ENCODE assay signal across 28 mouse cellular contexts in genomic region chr10:96101035-96101434, GRCm38 (mm10). TPM values are rescaled to one million over a fixed set of nuclear protein-coding genes. Genes with fewer than 3 reads are reported as not detected.
DNase-seq lines count a peak whose midpoint lies in the region; TF ChIP-seq lines count a peak whose summit lies in the region.
"Had no signal": no experiment of that assay in that cellular context is flagged by ENCODE, and none has a peak within 500 bp of the region (broad histone marks: within the 10 kb centered on the region; RNA-seq: fewer than 3 reads in every experiment).

No protein-coding gene starts in this region.

- H3K79me3 ChIP-seq in C2C12 (ENCODE audit: low read depth): no peaks in the 10 kb centered on the region

- peak; percentile 66 for DNase-seq in NIH3T3 (ENCODE audit: low read depth)
- no peak for DNase-seq in heart, embryonic 10.5 days (ENCODE audit: low spot score)
- DNase-seq in layer of hippocampus, postnatal 25 days (ENCODE audit: extremely low spot score in 1 of 2, low spot score in 1 of 2): no peak
- DNase-seq in testis, postnatal 14 days (ENCODE audit: low spot score): no peak
- DNase-seq: adrenal gland, adult 2 months; adrenal gland, postnatal 10 days; adrenal gland, postnatal 25 days; B cell, adult 2 months; cerebellum, adult 11 months; cerebellum, adult 18-20 months; cerebellum, adult 8-10 months; cerebellum, adult 9-11 months; cerebellum, postnatal 14 days; cerebellum, postnatal 36 days; embryo, embryonic 11 days; forebrain, postnatal 0 days had no signal

- H3ac ChIP-seq in C2C12 (ENCODE audit: control insufficient read depth, insufficient read length, low read depth) (no peak overlapping the region), myocyte (ENCODE audit: control insufficient read depth, insufficient read length) (no peak overlapping the region)

- H3K27me3 ChIP-seq in C2C12 (ENCODE audit: control insufficient read depth, insufficient read depth, insufficient read length): no peaks in the 10 kb centered on the region
- H3K27me3 ChIP-seq in myocyte (ENCODE audit: control insufficient read depth, insufficient read depth, insufficient read length): no peaks in the 10 kb centered on the region
- no peaks in the 10 kb centered on the region for H3K27me3 ChIP-seq in heart, embryonic 10.5 days (ENCODE audit: insufficient read depth, poor library complexity, severe bottlenecking)
- H3K27me3 ChIP-seq: embryonic facial prominence, embryonic 13.5 days; embryonic facial prominence, embryonic 15.5 days; forebrain, embryonic 13.5 days; forebrain, embryonic 15.5 days had no signal

- H3K4me3 ChIP-seq in C2C12 (ENCODE audit: insufficient read depth, poor library complexity, severe bottlenecking): no peak overlapping the region
- no peak overlapping the region for H3K4me3 ChIP-seq in myocyte
- H3K4me3 ChIP-seq in heart, embryonic 10.5 days: no peak overlapping the region
- H3K4me3 ChIP-seq: embryonic facial prominence, embryonic 13.5 days; embryonic facial prominence, embryonic 15.5 days; forebrain, embryonic 13.5 days; forebrain, embryonic 15.5 days had no signal

- 84% methylated on average over 4 of the region's 4 CpGs for WGBS in heart, embryonic 10.5 days

- H3K36me3 ChIP-seq in C2C12 (ENCODE audit: control insufficient read depth, insufficient read depth) (no peaks in the 10 kb centered on the region), myocyte (ENCODE audit: control insufficient read depth, insufficient read depth) (no peaks in the 10 kb centered on the region)
- no peaks in the 10 kb centered on the region for H3K36me3 ChIP-seq in heart, embryonic 10.5 days
- H3K36me3 ChIP-seq: embryonic facial prominence, embryonic 13.5 days; embryonic facial prominence, embryonic 15.5 days; forebrain, embryonic 15.5 days had no signal

- H3K4me2 ChIP-seq in myocyte (ENCODE audit: low read depth): no peak overlapping the region
- H3K4me2 ChIP-seq: embryonic facial prominence, embryonic 13.5 days; embryonic facial prominence, embryonic 15.5 days; forebrain, embryonic 13.5 days; forebrain, embryonic 15.5 days had no signal

- no peaks in the 10 kb centered on the region for H3K4me1 ChIP-seq in heart, embryonic 10.5 days
- H3K4me1 ChIP-seq: embryonic facial prominence, embryonic 13.5 days; embryonic facial prominence, embryonic 15.5 days; forebrain, embryonic 13.5 days; forebrain, embryonic 15.5 days had no signal

- TF ChIP-seq CTCF in C2C12 (IDR thresholded peaks at IDR 0.05; ENCODE audit: control insufficient read depth, insufficient read depth, insufficient read length): no peak

- TF ChIP-seq POLR2A in myocyte (IDR thresholded peaks at IDR 0.05; ENCODE audit: insufficient read length, low read depth): no peak

- no peak overlapping the region for H3K27ac ChIP-seq in heart, embryonic 10.5 days
- H3K27ac ChIP-seq: embryonic facial prominence, embryonic 13.5 days; embryonic facial prominence, embryonic 15.5 days; forebrain, embryonic 13.5 days; forebrain, embryonic 15.5 days had no signal

- no peaks in the 10 kb centered on the region for H3K79me2 ChIP-seq in C2C12 (ENCODE audit: control insufficient read depth, insufficient read depth)
- H3K79me2 ChIP-seq in myocyte (ENCODE audit: control insufficient read depth, insufficient read depth): no peaks in the 10 kb centered on the region

- no peaks in the 10 kb centered on the region for H3K9me3 ChIP-seq in heart, embryonic 10.5 days
- H3K9me3 ChIP-seq: embryonic facial prominence, embryonic 13.5 days; embryonic facial prominence, embryonic 15.5 days; forebrain, embryonic 13.5 days; forebrain, embryonic 15.5 days had no signal

TF ChIP-seq in C2C12, 6 proteins besides CTCF, POLR2A, EP300 and RAD21:
- no peak for TF ChIP-seq MYOD1 (IDR thresholded peaks at IDR 0.05; ENCODE audit: control insufficient read depth, insufficient read length, low read depth)
- TF ChIP-seq CEBPB (IDR thresholded peaks at IDR 0.05; ENCODE audit: low read depth): peak; percentile 62
TF ChIP-seq in C2C12: peak in this region for 1.

TF ChIP-seq in myocyte, 11 proteins besides CTCF, POLR2A, EP300 and RAD21:
- peak; percentile 75 for TF ChIP-seq CEBPB (IDR thresholded peaks at IDR 0.05; ENCODE audit: insufficient read depth, poor library complexity, severe bottlenecking)
- no peak for TF ChIP-seq REST (IDR thresholded peaks at IDR 0.05; ENCODE audit: insufficient read depth, insufficient read length)

RNA-seq across cellular contexts. Expression of gene Gm5426, which starts 35.4 kb away (rescaled TPM):
- not detected for polyA plus RNA-seq in C2C12 (2012; fragmentation: generic; extraction: Trizol)
- not detected for polyA plus RNA-seq in myocyte (2012; fragmentation: generic; extraction: Trizol)
- polyA plus RNA-seq in heart, embryonic 10.5 days (2016; fragmentation: Nextera tagmentation; extraction: Ambion mirVana): not detected in 2 replicates
- total RNA-seq in layer of hippocampus, postnatal 25 days (2021): not detected
- total RNA-seq: adrenal gland, adult 2 months; adrenal gland, postnatal 10 days; adrenal gland, postnatal 25 days; adrenal gland, postnatal 4 days; common myeloid progenitor, adult 5-6 weeks; ES-E14; forebrain, postnatal 0 days had no signal
- polyA plus RNA-seq: adrenal gland, adult 2 months; brain, embryonic 14.5 days; embryonic facial prominence, embryonic 11.5 days; embryonic facial prominence, embryonic 13.5 days; embryonic facial prominence, embryonic 15.5 days; forebrain, embryonic 11.5 days; forebrain, embryonic 13.5 days; forebrain, embryonic 15.5 days; forebrain, postnatal 0 days had no signal
